Mouse (Mus musculus) intestine, postnatal 0 days (tissue): ENCODE measurements around the gene Islr2. TPM values are rescaled to one million over a fixed set of nuclear protein-coding genes. Genes with fewer than 3 reads are reported as not detected.

Source experiments
- ATAC-seq: fragments of 200-750 bp; cut with Nextera tagmentation; 2 replicates; pipeline ENCODE4 v1.8.0; 2017; ENCODE audit warnings: mild to moderate bottlenecking, moderate TSS enrichment, moderate library complexity
- H3K27ac ChIP-seq: fragments of 300-500 bp; sonication (generic); 2 replicates; pipeline ENCODE4 v1.5.1; 2014; ENCODE audit warnings: mild to moderate bottlenecking, low read depth, low read length, moderate library complexity
- H3K27me3 ChIP-seq: fragments of 300-500 bp; sonication (generic); replicated peaks from 2 replicates; pipeline ENCODE4 v1.6.1; 2014; ENCODE audit warnings: low read length, mixed read lengths; ENCODE audit not compliant: control insufficient read depth, insufficient read depth
- H3K36me3 ChIP-seq: fragments of 300-500 bp; sonication (generic); 2 replicates; pipeline ENCODE4 v1.6.1; 2014; ENCODE audit warnings: mild to moderate bottlenecking, moderate library complexity; ENCODE audit not compliant: control insufficient read depth, insufficient read depth
- H3K4me1 ChIP-seq: fragments of 300-500 bp; sonication (generic); replicated peaks from 2 replicates; pipeline ENCODE4 v1.6.1; 2014; ENCODE audit warnings: antibody characterized with exemption, low read length, mixed read lengths; ENCODE audit not compliant: control insufficient read depth, insufficient read depth
- H3K4me2 ChIP-seq: fragments of 300-500 bp; sonication (generic); replicated peaks from 2 replicates; pipeline ENCODE4 v1.6.1; 2014; ENCODE audit warnings: low read depth, mild to moderate bottlenecking, moderate library complexity
- H3K4me3 ChIP-seq: fragments of 300-500 bp; sonication (generic); 2 replicates; pipeline ENCODE4 v1.5.1; 2014; ENCODE audit warnings: low read depth, low read length
- H3K9ac ChIP-seq: fragments of 300-500 bp; sonication (generic); 2 replicates; pipeline ENCODE4 v1.6.1; 2014; ENCODE audit warnings: mild to moderate bottlenecking, low read depth, low read length
- H3K9me3 ChIP-seq: fragments of 300-500 bp; sonication (generic); 2 replicates; pipeline ENCODE4 v1.6.1; 2016; ENCODE audit warnings: mixed run types; ENCODE audit not compliant: control insufficient read depth
- CTCF ChIP-seq: sonication (generic); IDR thresholded peaks from 2 replicates; pipeline ENCODE4 v1.5.1; 2016; ENCODE audit warnings: low read depth, mild to moderate bottlenecking, control low read depth, antibody characterized with exemption, moderate library complexity
- WGBS: fragments of 180-500 bp; shearing (Covaris S2); extraction: QIAGEN DNeasy Blood & Tissue Kit; methylation state at CpG from one replicate; pipeline ENCODE4 v1.1.7; 2014; 5-methylcytosine and 5-hydroxymethylcytosine counted together
- polyA plus RNA-seq: library from polyadenylated mRNA; unstranded; fragments of >200 nt; fragmentation: Nextera tagmentation; extraction: Ambion mirVana; gene quantifications from 2 replicates; pipeline ENCODE4 v1.2.1, GENCODE M21; 2015

The Islr2 gene
- polyA plus RNA-seq, 1 experiment from 2014 or later = 0.35 TPM

GRCm38 (mm10) chr9:58202676-58203453, 1.3 kb downstream of the Islr2 start:
- H3K27me3 ChIP-seq = peaks cover 62% of the 10 kb centered on the region
- H3K4me3 ChIP-seq = no peak overlapping the region
- no peak for ATAC-seq
- TF ChIP-seq CTCF = no peak
- WGBS = 10% methylated on average over 14 of the region's 14 CpGs
- H3K27ac ChIP-seq = no peak overlapping the region
- H3K4me1 ChIP-seq = no peaks in the 10 kb centered on the region
- H3K4me2 ChIP-seq = no peak overlapping the region
- no peaks in the 10 kb centered on the region for H3K9me3 ChIP-seq
- no peak overlapping the region for H3K9ac ChIP-seq
- H3K36me3 ChIP-seq = no peaks in the 10 kb centered on the region

DNA sequence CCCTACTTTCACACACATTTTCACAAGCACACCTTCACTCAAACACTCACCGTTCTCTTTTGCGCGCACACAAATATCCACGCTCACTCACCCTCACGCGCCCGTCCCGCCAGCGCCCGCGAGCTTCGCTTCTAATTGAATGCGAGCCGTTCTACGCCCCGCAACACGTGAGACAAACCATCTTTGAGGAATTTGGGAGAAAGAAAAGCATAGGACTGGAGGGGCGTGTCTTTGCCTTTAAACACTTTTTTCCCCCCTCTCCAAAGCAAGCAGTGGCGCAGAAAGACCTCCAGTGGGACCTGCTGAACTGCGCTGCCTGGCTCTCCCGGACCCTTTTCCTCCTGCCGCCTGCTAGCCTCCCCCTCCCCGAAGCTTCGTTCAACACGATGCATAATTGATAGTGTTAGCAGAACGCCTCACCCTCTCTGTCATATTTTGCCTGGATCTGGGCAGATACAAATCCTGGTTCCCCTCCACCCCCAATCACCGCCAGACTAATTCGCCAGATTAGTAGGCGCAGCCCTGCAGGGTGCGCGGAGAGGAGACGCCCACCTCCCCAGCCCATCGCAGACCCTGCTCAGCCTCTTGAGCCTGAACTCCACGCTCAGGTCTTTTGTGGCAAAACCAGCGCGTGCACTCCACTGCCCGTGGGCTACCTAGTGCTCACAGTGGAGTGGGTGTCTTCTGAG, 2.1 kb downstream of the Islr2 start:
- Histone ChIP-seq H3K4me2 (no peak overlapping the region), H3K9me3 (no peaks in the 10 kb centered on the region), H3K27ac (no peak overlapping the region), H3K9ac (no peak overlapping the region), H3K36me3 (no peaks in the 10 kb centered on the region), H3K4me3 (no peak overlapping the region), H3K27me3 (peaks cover 71% of the 10 kb centered on the region), H3K4me1 (no peaks in the 10 kb centered on the region)
- no peak for ATAC-seq
- TF ChIP-seq CTCF = no peak
- 2% methylated on average over 37 of the region's 37 CpGs for WGBS

DNA sequence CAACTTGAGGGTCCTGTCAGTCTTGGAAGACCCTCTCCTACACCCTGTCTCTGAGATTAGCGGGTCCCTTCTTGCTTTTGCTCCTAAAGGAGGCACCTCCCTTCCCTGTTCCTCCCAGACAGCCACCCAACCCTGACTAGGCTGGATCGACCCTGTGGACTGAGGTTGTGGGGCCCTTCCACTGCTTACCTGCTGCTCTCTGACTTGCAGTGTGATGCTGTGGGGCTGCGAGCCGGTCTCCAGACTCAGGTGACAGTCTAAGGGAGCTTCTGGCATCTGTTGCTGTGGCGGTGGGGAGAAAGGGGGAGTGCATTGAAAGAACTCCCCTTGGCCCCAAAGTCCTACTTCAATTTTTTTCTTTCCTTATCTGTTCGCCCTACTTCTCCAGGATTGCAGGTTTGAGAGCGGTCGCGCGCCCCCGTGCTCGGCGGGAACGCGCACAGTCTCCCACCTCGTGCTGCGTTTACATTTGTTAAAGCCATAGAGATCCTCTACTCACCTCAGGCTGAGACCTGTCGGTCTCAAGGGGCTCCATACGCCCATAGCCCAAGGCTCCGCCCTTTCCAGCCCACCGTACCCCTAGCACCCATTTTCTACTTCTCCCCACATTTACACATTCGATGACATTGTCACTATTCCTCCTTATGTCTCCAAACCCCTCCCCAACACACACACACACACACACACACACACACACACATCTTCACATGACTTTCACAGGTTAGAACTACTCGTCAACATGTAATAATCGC, 2.9 kb downstream of the Islr2 start:
- 2% methylated on average over 24 of the region's 24 CpGs for WGBS
- TF ChIP-seq CTCF = no peak

DNA sequence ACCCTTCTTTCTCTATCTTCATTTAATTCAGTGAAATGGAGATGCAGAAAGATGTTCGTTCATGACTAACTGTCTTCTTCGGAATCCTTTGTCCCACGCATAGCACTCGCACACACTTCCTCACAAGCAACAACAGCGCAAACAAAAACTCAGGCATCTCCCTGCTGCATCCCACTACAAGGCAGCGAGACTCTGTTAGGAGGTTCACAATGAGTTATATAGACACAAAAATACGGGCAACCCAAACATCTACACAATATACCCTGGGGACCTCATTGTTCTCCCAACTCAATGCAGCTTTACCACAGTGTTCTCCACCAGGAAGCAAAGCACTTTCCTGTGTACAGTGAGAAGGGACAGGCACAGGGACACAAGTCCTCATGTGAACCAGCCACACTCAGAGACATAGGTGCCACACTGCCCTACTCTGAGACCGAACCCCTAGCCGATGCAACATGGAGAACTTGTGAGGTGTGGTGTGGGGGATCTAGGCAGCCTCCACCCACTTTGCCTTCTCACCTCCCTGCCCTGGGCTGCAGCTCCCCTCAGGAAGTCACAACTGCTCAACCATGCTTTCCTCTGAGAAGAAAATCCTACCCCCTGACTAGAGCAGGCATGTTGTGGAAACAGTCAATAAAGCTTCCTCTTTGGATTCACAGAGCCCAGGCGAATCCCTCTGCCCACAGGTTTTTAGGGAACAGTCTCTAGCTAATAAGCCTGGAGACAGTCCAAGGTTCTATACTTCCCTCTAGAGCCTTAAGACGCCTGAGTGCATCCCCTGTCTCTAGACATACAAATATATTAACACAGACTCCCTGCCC, 3.6 kb downstream of the Islr2 start:
- 11% methylated on average over 11 of the region's 11 CpGs for WGBS
- no peak for ATAC-seq
- no peak overlapping the region for H3K27ac ChIP-seq
- H3K4me2 ChIP-seq = no peak overlapping the region
- no peaks in the 10 kb centered on the region for H3K4me1 ChIP-seq
- no peaks in the 10 kb centered on the region for H3K36me3 ChIP-seq
- H3K4me3 ChIP-seq = no peak overlapping the region
- TF ChIP-seq CTCF = no peak
- H3K27me3 ChIP-seq = peaks cover 86% of the 10 kb centered on the region
- H3K9ac ChIP-seq = no peak overlapping the region
- H3K9me3 ChIP-seq = no peaks in the 10 kb centered on the region

More for the DNA sequence above, 2.9 kb downstream of the Islr2 start:
- no peak overlapping the region for H3K4me3 ChIP-seq
- ATAC-seq = no peak
- H3K4me2 ChIP-seq = no peak overlapping the region
- H3K36me3 ChIP-seq = no peaks in the 10 kb centered on the region
- no peak overlapping the region for H3K27ac ChIP-seq
- H3K9me3 ChIP-seq = no peaks in the 10 kb centered on the region
- no peak overlapping the region for H3K9ac ChIP-seq
- H3K27me3 ChIP-seq = peaks cover 78% of the 10 kb centered on the region
- H3K4me1 ChIP-seq = no peaks in the 10 kb centered on the region

DNA sequence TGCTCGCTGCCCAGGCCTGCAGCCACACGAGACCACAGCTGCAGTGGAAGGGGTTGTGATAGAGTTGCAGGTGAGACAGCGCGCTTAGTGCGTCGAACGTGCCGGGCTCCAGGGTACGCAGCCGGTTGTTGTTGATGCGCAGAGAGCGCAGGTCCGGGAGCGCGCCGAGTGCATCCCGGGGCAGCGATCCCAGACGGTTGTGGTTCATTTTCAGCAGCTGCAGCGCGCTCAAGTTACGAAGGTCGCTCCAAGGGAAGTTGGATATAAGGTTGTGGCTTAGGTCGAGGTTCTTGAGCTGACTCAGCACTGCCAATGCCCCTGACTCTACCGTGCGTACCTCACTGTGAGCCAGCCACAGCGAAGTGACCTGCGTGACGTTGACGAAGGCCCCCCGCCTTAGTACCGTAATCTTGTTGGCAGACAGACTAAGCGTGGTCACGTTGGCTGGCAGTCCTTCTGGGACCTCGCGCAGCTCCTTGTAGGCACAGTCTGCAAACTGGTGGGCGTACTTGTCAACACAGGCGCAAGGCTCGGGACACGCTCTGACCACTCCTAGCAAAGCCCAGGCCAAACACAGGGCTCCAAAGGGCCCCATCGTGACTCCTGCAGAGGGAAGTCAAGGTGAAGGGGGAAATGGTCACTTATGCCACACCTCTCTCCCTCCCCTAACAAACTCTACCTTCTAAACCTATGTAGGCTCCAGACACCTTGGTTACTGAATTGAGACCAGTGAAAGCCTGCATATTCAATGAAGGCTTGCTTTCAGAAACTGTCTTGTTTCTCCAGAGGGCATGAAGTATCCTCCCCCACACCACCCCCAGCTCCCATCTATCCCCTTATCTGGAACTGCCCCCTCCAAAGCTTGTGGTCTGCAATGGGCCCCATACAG, 4.5 kb downstream of the Islr2 start:
- Histone ChIP-seq H3K27me3 (peaks cover 89% of the 10 kb centered on the region), H3K4me3 (no peak overlapping the region), H3K9ac (no peak overlapping the region), H3K4me1 (no peaks in the 10 kb centered on the region), H3K36me3 (no peaks in the 10 kb centered on the region), H3K9me3 (no peaks in the 10 kb centered on the region), H3K27ac (no peak overlapping the region), H3K4me2 (no peak overlapping the region)
- no peak for ATAC-seq
- TF ChIP-seq CTCF = no peak
- WGBS = 3% methylated on average over 41 of the region's 41 CpGs
